Comparison of ENCODE assay signal across 11 mouse cellular contexts in genomic region chr5:110417756-110418522, GRCm38 (mm10). TPM values are rescaled to one million over a fixed set of nuclear protein-coding genes. Genes with fewer than 3 reads are reported as not detected.
DNase-seq lines count a peak whose midpoint lies in the region; ATAC-seq and TF ChIP-seq lines count a peak whose summit lies in the region.
"Had no signal": no experiment of that assay in that cellular context is flagged by ENCODE, and none has a peak within 500 bp of the region (broad histone marks: within the 10 kb centered on the region; RNA-seq: fewer than 3 reads in every experiment).

No protein-coding gene starts in this region.

- no peaks in the 10 kb centered on the region for H3K9me3 ChIP-seq in heart, embryonic 12.5 days (replicated peaks)
- H3K9me3 ChIP-seq in E14TG2a.4 (ENCODE audit: low read length), result no peaks in the 10 kb centered on the region
- H3K9me3 ChIP-seq in hindbrain, embryonic 13.5 days, result no peaks in the 10 kb centered on the region
- H3K9me3 ChIP-seq: liver, embryonic 15.5 days had no signal

- no peak for TF ChIP-seq CTCF in E14TG2a.4 (conservative IDR thresholded peaks at IDR 0.05; ENCODE audit: low read length)

- H3K4me3 ChIP-seq in heart, embryonic 12.5 days, result no peak overlapping the region
- H3K4me3 ChIP-seq in E14TG2a.4 (replicated peaks; ENCODE audit: low read length), result peak overlapping the region; percentile 59; the same call in 1 of the 2 replicates
- H3K4me3 ChIP-seq in hindbrain, embryonic 13.5 days, result no peak overlapping the region
- H3K4me3 ChIP-seq: liver, embryonic 15.5 days had no signal

- no peak for DNase-seq in heart, adult 9 months (ENCODE audit: low spot score in 2 of 2)
- DNase-seq in adrenal gland, postnatal 36 days, result peak; percentile 70 to 76
- DNase-seq in kidney, adult 11 months, result no peak
- DNase-seq in thymus, postnatal 25 days, result no peak
- no peak for DNase-seq in gastrocnemius, adult 18-20 months (ENCODE audit: low spot score)
- DNase-seq: embryo, embryonic 11 days had no signal

- no peak overlapping the region for H3K4me2 ChIP-seq in heart, embryonic 12.5 days
- no peak overlapping the region for H3K4me2 ChIP-seq in hindbrain, embryonic 13.5 days
- H3K4me2 ChIP-seq: liver, embryonic 15.5 days had no signal

- peaks cover 35% of the 10 kb centered on the region for H3K4me1 ChIP-seq in heart, embryonic 12.5 days (replicated peaks)
- peaks cover 76% of the 10 kb centered on the region for H3K4me1 ChIP-seq in E14TG2a.4 (replicated peaks; ENCODE audit: low read depth, low read length)
- peaks cover 49% of the 10 kb centered on the region for H3K4me1 ChIP-seq in hindbrain, embryonic 13.5 days (replicated peaks)

- no peak overlapping the region for H3K27ac ChIP-seq in heart, embryonic 12.5 days (ENCODE audit: poor library complexity, severe bottlenecking)
- H3K27ac ChIP-seq in hindbrain, embryonic 13.5 days, result peak overlapping the region; percentile 90
- H3K27ac ChIP-seq: liver, embryonic 15.5 days had no signal

- 0 out of 2 replicates have a peak overlapping the region, but pooled peaks have one; percentile 27 for H3K9ac ChIP-seq in heart, embryonic 12.5 days
- H3K9ac ChIP-seq in hindbrain, embryonic 13.5 days, result peak overlapping the region; percentile 13; the same call in 1 of the 2 replicates
- H3K9ac ChIP-seq: liver, embryonic 15.5 days had no signal

- WGBS in heart, embryonic 12.5 days, result 48% methylated on average over 14 of the region's 14 CpGs
- 55% methylated on average over 14 of the region's 14 CpGs for WGBS in hindbrain, embryonic 13.5 days

- H3K36me3 ChIP-seq in heart, embryonic 12.5 days, result peaks cover 9% of the 10 kb centered on the region
- H3K36me3 ChIP-seq in E14TG2a.4 (ENCODE audit: insufficient read depth, low read length), result peaks cover 82% of the 10 kb centered on the region
- H3K36me3 ChIP-seq in hindbrain, embryonic 13.5 days, result peaks cover 5% of the 10 kb centered on the region; the same call in 1 of the 2 replicates

- no peak for ATAC-seq in heart, embryonic 12.5 days (ENCODE audit: insufficient number of reproducible peaks, low FRiP score)
- no peak for ATAC-seq in hindbrain, embryonic 13.5 days (ENCODE audit: low FRiP score)
- ATAC-seq: intestine, postnatal 0 days had no signal

- H3K27me3 ChIP-seq in heart, embryonic 12.5 days (replicated peaks), result no peaks in the 10 kb centered on the region
- H3K27me3 ChIP-seq in E14TG2a.4 (ENCODE audit: insufficient read depth, low read length), result no peaks in the 10 kb centered on the region
- H3K27me3 ChIP-seq in hindbrain, embryonic 13.5 days, result peaks cover 20% of the 10 kb centered on the region
- H3K27me3 ChIP-seq: liver, embryonic 15.5 days had no signal

RNA-seq across cellular contexts. Expression of gene Fbrsl1, which starts 30.4 kb away (rescaled TPM):
- 14.4 and 14.8 TPM in 2 replicates for polyA plus RNA-seq in heart, embryonic 12.5 days (2016; fragmentation: Nextera tagmentation; extraction: Ambion mirVana)
- total RNA-seq in adrenal gland, postnatal 36 days (2021), result 10 to 100 TPM; 65.6 to 68.6 TPM
- 18.7 and 20.7 TPM in 2 replicates for polyA plus RNA-seq in hindbrain, embryonic 13.5 days (2015; fragmentation: Nextera tagmentation; extraction: Ambion mirVana)
- 10 to 100 TPM; 32.9 to 33.2 TPM for total RNA-seq in gastrocnemius, adult 18-20 months (2021)

Comparison
In these comparisons a context has a peak if more than half of its experiments do, and no peak if none do; other contexts are left out.
1. DNase-seq: peak in adrenal gland, postnatal 36 days (2 of 2); none in heart, adult 9 months (0 of 2), kidney, adult 11 months (single experiment), thymus, postnatal 25 days (single experiment) and gastrocnemius, adult 18-20 months (single experiment).